Mouse (Mus musculus) midbrain, postnatal 0 days (tissue): Measurements from ENCODE around the gene Mfsd12. TPM values are rescaled to one million over a fixed set of nuclear protein-coding genes. Genes with fewer than 3 reads are reported as not detected.
A peak's percentile ranks its signal among the peaks of the same experiment; 100 is the strongest.

ENCODE experiments used
- ATAC-seq: fragments of 200-750 bp; cut with Nextera tagmentation; 2 replicates; pipeline ENCODE4 v1.8.0; 2017; ENCODE audit warnings: moderate number of reproducible peaks, mild to moderate bottlenecking, moderate TSS enrichment, moderate library complexity; ENCODE audit not compliant: low FRiP score
- DNase-seq: peaks from one replicate; pipeline ENCODE4 v3.0.0-alpha.2; 2015; ENCODE audit warnings: low spot score
- H3K27ac ChIP-seq: fragments of 300-500 bp; sonication (generic); 2 replicates; pipeline ENCODE4 v1.5.1; 2014; ENCODE audit warnings: low read depth, mild to moderate bottlenecking, low read length, mixed read lengths
- H3K27me3 ChIP-seq: fragments of 300-500 bp; sonication (generic); 2 replicates; pipeline ENCODE4 v1.6.1; 2014; ENCODE audit warnings: low read length, control low read depth, mixed read lengths; ENCODE audit not compliant: insufficient read depth
- H3K36me3 ChIP-seq: fragments of 300-500 bp; sonication (generic); 2 replicates; pipeline ENCODE4 v1.6.1; 2014; ENCODE audit warnings: low read length, control low read depth, mixed read lengths; ENCODE audit not compliant: insufficient read depth
- H3K4me1 ChIP-seq: fragments of 300-500 bp; sonication (generic); 2 replicates; pipeline ENCODE4 v1.6.1; 2014; ENCODE audit warnings: mild to moderate bottlenecking, control low read depth, antibody characterized with exemption, low read length, mixed read lengths; ENCODE audit not compliant: insufficient read depth
- H3K4me2 ChIP-seq: fragments of 300-500 bp; sonication (generic); 2 replicates; pipeline ENCODE4 v1.6.1; 2014; ENCODE audit warnings: low read depth, mild to moderate bottlenecking, low read length, mixed read lengths; ENCODE audit not compliant: poor library complexity, severe bottlenecking
- H3K4me3 ChIP-seq: fragments of 300-500 bp; sonication (generic); 2 replicates; pipeline ENCODE4 v1.5.1; 2014; ENCODE audit warnings: low read depth, mild to moderate bottlenecking, low read length, moderate library complexity
- H3K9ac ChIP-seq: fragments of 300-500 bp; sonication (generic); replicated peaks from 2 replicates; pipeline ENCODE4 v1.6.1; 2014; ENCODE audit warnings: mild to moderate bottlenecking, low read length, moderate library complexity, mixed read lengths; ENCODE audit not compliant: poor library complexity, severe bottlenecking
- H3K9me3 ChIP-seq: fragments of 300-500 bp; sonication (generic); 2 replicates; pipeline ENCODE4 v1.6.1; 2016; ENCODE audit warnings: low read length, control low read depth
- CTCF ChIP-seq: IDR thresholded peaks from 2 replicates; pipeline ENCODE4 v1.5.1; 2016; ENCODE audit warnings: antibody characterized with exemption, mild to moderate bottlenecking
- WGBS: fragments of 180-500 bp; shearing (Covaris S2); extraction: QIAGEN DNeasy Blood & Tissue Kit; methylation state at CpG from one replicate; pipeline ENCODE4 v1.1.7; 2014; 5-methylcytosine and 5-hydroxymethylcytosine counted together
- polyA plus RNA-seq: library from polyadenylated mRNA; unstranded; fragments of >200 nt; fragmentation: Nextera tagmentation; extraction: Ambion mirVana; gene quantifications from 2 replicates; pipeline ENCODE4 v1.2.1, GENCODE M21; 2015
- total RNA-seq: library from RNA; depleted of rRNA; stranded (reverse); fragments of >200 nt; gene quantifications from 2 replicates; pipeline ENCODE4 v1.2.3, GENCODE M21; 2014

Gene Mfsd12
- total and polyA plus RNA-seq, 2 experiments from 2014 or later: 13.6 to 40.6 TPM

- H3K4me1 ChIP-seq: peaks cover 7% of the 10 kb centered on the region; the same call in 1 of the 2 replicates
- DNase-seq: no peak
- no peak overlapping the region for H3K9ac ChIP-seq
- peaks cover 60% of the 10 kb centered on the region for H3K36me3 ChIP-seq
- no peak overlapping the region for H3K4me2 ChIP-seq
- no peak overlapping the region for H3K4me3 ChIP-seq
- no peak for TF ChIP-seq CTCF
- no peak for ATAC-seq
- H3K27me3 ChIP-seq: 0 out of 2 replicates have a peak, but pooled peaks cover 14% of the 10 kb centered on the region
- WGBS: 73% methylated on average over 6 of the region's 6 CpGs
- no peak overlapping the region for H3K27ac ChIP-seq
- no peaks in the 10 kb centered on the region for H3K9me3 ChIP-seq
These were observed 9.4 kb downstream of the Mfsd12 start for GRCm38 (mm10) chr10:81366477-81367206.

- 62% methylated on average over 6 of the region's 6 CpGs for WGBS
- no peak overlapping the region for H3K4me3 ChIP-seq
- peaks cover 7% of the 10 kb centered on the region; the same call in 1 of the 2 replicates for H3K4me1 ChIP-seq
- no peaks in the 10 kb centered on the region for H3K9me3 ChIP-seq
- H3K27ac ChIP-seq: no peak overlapping the region
- TF ChIP-seq CTCF: no peak
- ATAC-seq (no peak), DNase-seq (no peak)
- no peak overlapping the region for H3K4me2 ChIP-seq
- H3K9ac ChIP-seq: no peak overlapping the region
- H3K27me3 ChIP-seq: 0 out of 2 replicates have a peak, but pooled peaks cover 14% of the 10 kb centered on the region
- peaks cover 58% of the 10 kb centered on the region for H3K36me3 ChIP-seq
These were observed 9.9 kb downstream of the Mfsd12 start for GRCm38 (mm10) chr10:81367207-81367495.

- 97% methylated on average over 10 of the region's 10 CpGs for WGBS
- no peaks in the 10 kb centered on the region for H3K27me3 ChIP-seq
- H3K4me3 ChIP-seq: no peak overlapping the region
These were observed 18.0 kb downstream of the Mfsd12 start for GRCm38 (mm10) chr10:81375322-81375721.

GRCm38 (mm10) chr10:81376561-81377361 lies 19.5 kb downstream of the Mfsd12 start:
- WGBS: 41% methylated on average over 6 of the region's 6 CpGs
- Histone ChIP-seq H3K27ac (peak overlapping the region; percentile 82; the same call in 1 of the 2 replicates), H3K36me3 (peaks cover 11% of the 10 kb centered on the region), H3K4me3 (peak overlapping the region; percentile 79), H3K4me2 (peak overlapping the region; percentile 87), H3K9me3 (no peaks in the 10 kb centered on the region), H3K4me1 (peaks cover 12% of the 10 kb centered on the region), H3K27me3 (no peaks in the 10 kb centered on the region), H3K9ac (peak overlapping the region; percentile 89)
- DNase-seq: no peak
- no peak for ATAC-seq
- peak; percentile 21 for TF ChIP-seq CTCF

More at GRCm38 (mm10) chr10:81375322-81375721, 18.0 kb downstream of the Mfsd12 start:
- ATAC-seq: no peak
- no peaks in the 10 kb centered on the region for H3K9me3 ChIP-seq
- no peak for TF ChIP-seq CTCF
- H3K27ac ChIP-seq: no peak overlapping the region
- H3K36me3 ChIP-seq: peaks cover 18% of the 10 kb centered on the region
- DNase-seq: no peak
- H3K9ac ChIP-seq: no peak overlapping the region
- no peak overlapping the region for H3K4me2 ChIP-seq
- peaks cover 12% of the 10 kb centered on the region for H3K4me1 ChIP-seq

GRCm38 (mm10) chr10:81377362-81377664 lies 20.0 kb downstream of the Mfsd12 start:
- H3K4me1 ChIP-seq: peaks cover 12% of the 10 kb centered on the region
- DNase-seq: no peak
- no peak for TF ChIP-seq CTCF
- ATAC-seq: no peak
- H3K4me2 ChIP-seq: peak overlapping the region; percentile 87
- peaks cover 8% of the 10 kb centered on the region for H3K36me3 ChIP-seq
- H3K9me3 ChIP-seq: no peaks in the 10 kb centered on the region
- peak overlapping the region; percentile 79 for H3K4me3 ChIP-seq
- peak overlapping the region; percentile 82 for H3K27ac ChIP-seq
- WGBS: 44% methylated on average over 2 of the region's 2 CpGs
- H3K27me3 ChIP-seq: no peaks in the 10 kb centered on the region
- peak overlapping the region; percentile 89 for H3K9ac ChIP-seq
